Mouse (Mus musculus): ENCODE measurements around the gene Olfr569. TPM values are rescaled to one million over a fixed set of nuclear protein-coding genes. Genes with fewer than 3 reads are reported as not detected.

Olfr569 gene
- polyA plus RNA-seq (2012; rRNA removed) = not detected in 2 replicates

DNA sequence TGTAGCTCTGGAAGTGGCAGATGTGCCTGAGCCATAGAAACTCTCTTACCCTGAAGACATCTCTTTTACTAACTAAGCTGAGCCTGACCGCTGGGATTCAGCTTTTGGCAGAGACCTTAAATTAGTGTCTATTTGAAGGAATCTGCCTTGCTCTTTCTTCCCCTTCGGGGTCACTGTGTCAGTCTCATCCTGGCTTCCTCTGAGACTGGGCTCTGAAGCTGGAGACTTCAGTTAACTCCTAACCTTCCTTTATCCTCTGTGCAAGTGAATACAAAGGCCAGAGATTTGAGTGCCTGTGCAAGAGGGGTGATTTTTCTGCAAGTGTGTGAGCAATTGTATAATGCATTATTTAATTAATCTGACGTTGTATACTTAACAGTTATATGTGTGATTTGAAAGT lies at the start of gene Olfr569:
Gene Olfr569 (minus strand): TSS at position 101 of the 400 bp plus-strand sequence.
- DNase-seq = no peak
- TF ChIP-seq CTCF (IDR thresholded peaks at IDR 0.05; ENCODE audit: insufficient read depth, low read length) (no peak), POLR2A (IDR thresholded peaks at IDR 0.05; ENCODE audit: borderline replicate concordance, extremely low read depth, low read depth, low read length) (no peak)
- 61% methylated on average over 3 of the region's 3 CpGs for WGBS
- H3K4me1 ChIP-seq (ENCODE audit: control insufficient read depth, insufficient read depth, low read length) = no peaks in the 10 kb centered on the region
- no peak within 1 kb of the TSS for H3K4me3 ChIP-seq (replicated peaks; ENCODE audit: extremely low read depth, low read depth, low read length)

DNA sequence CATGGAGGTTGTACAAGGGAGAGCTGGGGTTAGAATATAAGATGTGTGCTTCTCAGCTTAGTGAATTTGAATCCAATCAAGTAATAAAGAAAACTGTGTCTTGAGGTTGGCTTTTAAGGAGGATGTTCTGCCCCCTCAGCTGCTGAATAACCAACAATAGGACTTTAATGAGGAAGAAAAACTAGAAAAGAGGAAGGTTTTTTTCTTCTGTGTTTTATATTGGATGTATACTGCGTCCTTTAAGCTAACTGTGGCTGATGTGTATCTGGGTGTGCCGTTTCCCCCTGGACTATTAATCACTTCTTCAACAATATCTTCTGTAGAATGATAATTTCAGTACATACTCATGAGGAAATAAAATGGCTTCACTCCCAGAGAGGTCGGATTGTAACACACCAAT lies 36.4 kb upstream of the Olfr569 start:
- no peaks in the 10 kb centered on the region for H3K4me1 ChIP-seq (ENCODE audit: control insufficient read depth, insufficient read depth, low read length)
- no peak overlapping the region for H3K4me3 ChIP-seq (replicated peaks; ENCODE audit: extremely low read depth, low read depth, low read length)
- TF ChIP-seq POLR2A (IDR thresholded peaks at IDR 0.05; ENCODE audit: borderline replicate concordance, extremely low read depth, low read depth, low read length) = no peak
- TF ChIP-seq CTCF (IDR thresholded peaks at IDR 0.05; ENCODE audit: insufficient read depth, low read length) = no peak
- WGBS = 47% methylated on average over 3 of the region's 3 CpGs
- no peak for DNase-seq

DNA sequence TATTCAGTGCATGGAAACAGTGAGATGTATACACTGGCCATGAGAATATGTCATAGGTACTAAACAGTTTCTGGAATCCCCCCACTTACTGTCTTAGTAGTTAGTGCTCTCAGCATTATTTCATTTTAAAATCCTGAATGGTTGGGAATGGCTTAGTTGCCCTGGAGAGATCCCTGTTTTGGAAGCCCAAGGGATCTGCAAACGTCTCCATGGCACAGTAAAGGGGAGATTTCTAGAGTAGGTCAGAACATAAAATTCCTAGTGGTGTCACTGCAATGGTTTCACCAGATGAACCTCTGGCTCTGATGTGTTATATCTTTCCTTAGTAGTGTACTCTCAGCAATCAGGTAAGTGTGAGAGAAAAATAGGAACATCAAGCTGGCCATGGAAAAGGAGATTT lies 33.4 kb upstream of the Olfr569 start, which contains the start of gene Olfr572:
Gene Olfr572 (plus strand): TSS at position 301 of the 400 bp plus-strand sequence.
- no peak for DNase-seq
- 56% methylated on average over 1 of the region's 1 CpGs for WGBS
- TF ChIP-seq CTCF (IDR thresholded peaks at IDR 0.05; ENCODE audit: insufficient read depth, low read length) (no peak), POLR2A (IDR thresholded peaks at IDR 0.05; ENCODE audit: borderline replicate concordance, extremely low read depth, low read depth, low read length) (no peak)
- H3K4me3 ChIP-seq (replicated peaks; ENCODE audit: extremely low read depth, low read depth, low read length) = no peak within 1 kb of the TSS
- no peaks in the 10 kb centered on the region for H3K4me1 ChIP-seq (ENCODE audit: control insufficient read depth, insufficient read depth, low read length)

- TF ChIP-seq POLR2A (IDR thresholded peaks at IDR 0.05; ENCODE audit: borderline replicate concordance, extremely low read depth, low read depth, low read length) (no peak), CTCF (IDR thresholded peaks at IDR 0.05; ENCODE audit: insufficient read depth, low read length) (no peak)
- no peak for DNase-seq
- Histone ChIP-seq H3K4me3 (replicated peaks; ENCODE audit: extremely low read depth, low read depth, low read length) (no peak overlapping the region), H3K4me1 (ENCODE audit: control insufficient read depth, insufficient read depth, low read length) (no peaks in the 10 kb centered on the region)
- WGBS = 5% methylated on average over 1 of the region's 1 CpGs
These were observed 28.9 kb upstream of the Olfr569 start for GRCm38 (mm10) chr7:102919632-102920031.

GRCm38 (mm10) chr7:102917032-102917875 lies 26.6 kb upstream of the Olfr569 start, which contains the start of gene Olfr571:
Gene Olfr571 (minus strand): TSS chr7:102917536.
- WGBS = 52% methylated on average over 4 of the region's 4 CpGs

GRCm38 (mm10) chr7:102916405-102916804 lies 25.7 kb upstream of the Olfr569 start:
- Histone ChIP-seq H3K4me1 (ENCODE audit: control insufficient read depth, insufficient read depth, low read length) (no peaks in the 10 kb centered on the region), H3K4me3 (replicated peaks; ENCODE audit: extremely low read depth, low read depth, low read length) (no peak overlapping the region)
- DNase-seq = no peak
- TF ChIP-seq CTCF (IDR thresholded peaks at IDR 0.05; ENCODE audit: insufficient read depth, low read length) = no peak
- no peak for TF ChIP-seq POLR2A (IDR thresholded peaks at IDR 0.05; ENCODE audit: borderline replicate concordance, extremely low read depth, low read depth, low read length)
- 51% methylated on average over 5 of the region's 5 CpGs for WGBS

More at GRCm38 (mm10) chr7:102917032-102917875, 26.6 kb upstream of the Olfr569 start, which contains the start of gene Olfr571:
- no peak within 1 kb of the TSS for H3K4me3 ChIP-seq (replicated peaks; ENCODE audit: extremely low read depth, low read depth, low read length)
- TF ChIP-seq CTCF (IDR thresholded peaks at IDR 0.05; ENCODE audit: insufficient read depth, low read length) (no peak), POLR2A (IDR thresholded peaks at IDR 0.05; ENCODE audit: borderline replicate concordance, extremely low read depth, low read depth, low read length) (no peak)
- H3K4me1 ChIP-seq (ENCODE audit: control insufficient read depth, insufficient read depth, low read length) = no peaks in the 10 kb centered on the region
- no peak for DNase-seq

DNA sequence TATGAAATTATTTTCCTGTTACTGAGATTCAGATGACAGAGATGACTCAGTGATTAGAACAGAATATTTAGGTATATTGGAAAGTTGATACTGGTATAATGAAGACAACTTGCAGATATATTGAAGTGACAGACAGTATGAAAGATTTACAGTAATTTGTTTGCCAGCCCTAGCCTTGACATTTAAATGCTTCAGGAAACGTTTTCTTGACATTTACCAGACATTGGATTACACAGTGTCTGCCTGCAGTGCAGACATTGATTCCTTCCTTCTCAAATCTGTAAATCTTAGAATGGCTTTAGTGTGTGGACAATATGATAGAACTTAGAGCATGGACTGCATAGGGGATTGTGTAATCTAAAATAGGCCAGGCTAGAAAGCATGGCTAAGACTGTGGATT lies 24.6 kb upstream of the Olfr569 start:
- Histone ChIP-seq H3K4me1 (ENCODE audit: control insufficient read depth, insufficient read depth, low read length) (no peaks in the 10 kb centered on the region), H3K4me3 (replicated peaks; ENCODE audit: extremely low read depth, low read depth, low read length) (no peak overlapping the region)
- TF ChIP-seq CTCF (IDR thresholded peaks at IDR 0.05; ENCODE audit: insufficient read depth, low read length) (no peak), POLR2A (IDR thresholded peaks at IDR 0.05; ENCODE audit: borderline replicate concordance, extremely low read depth, low read depth, low read length) (no peak)
- no peak for DNase-seq
- WGBS = 22% methylated on average over 1 of the region's 1 CpGs

- Histone ChIP-seq H3K4me3 (replicated peaks; ENCODE audit: extremely low read depth, low read depth, low read length) (no peak within 1 kb of the TSS), H3K4me1 (ENCODE audit: control insufficient read depth, insufficient read depth, low read length) (no peaks in the 10 kb centered on the region)
- no peak for TF ChIP-seq POLR2A (IDR thresholded peaks at IDR 0.05; ENCODE audit: borderline replicate concordance, extremely low read depth, low read depth, low read length)
- DNase-seq = no peak
These were observed 13.9 kb downstream of the Olfr569 start, which contains the start of gene Olfr568 for GRCm38 (mm10) chr7:102876822-102877221. Gene Olfr568 (plus strand): TSS chr7:102877122.

DNA sequence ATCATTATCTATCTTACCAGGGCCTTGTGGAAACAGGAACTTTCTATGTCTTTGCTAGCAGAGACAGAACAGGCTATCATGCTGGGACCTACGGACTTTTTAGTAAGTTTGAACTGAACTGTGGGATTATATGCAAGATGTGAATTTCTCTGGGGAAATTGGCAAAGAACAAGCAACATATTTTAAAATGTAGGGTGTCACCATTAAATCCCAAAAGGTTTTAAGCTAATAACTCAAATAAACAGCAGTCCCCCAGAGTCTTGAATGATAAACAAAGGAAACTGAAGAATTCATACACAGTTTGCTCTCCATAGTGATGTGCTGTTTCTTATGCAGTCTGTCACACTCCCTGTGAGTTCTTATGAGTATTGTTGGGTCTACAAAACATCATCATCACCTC lies 32.0 kb downstream of the Olfr569 start, which contains the start of gene Olfr566:
Gene Olfr566 (minus strand): TSS at position 101 of the 400 bp plus-strand sequence.
- Histone ChIP-seq H3K4me3 (replicated peaks; ENCODE audit: extremely low read depth, low read depth, low read length) (no peak within 1 kb of the TSS), H3K4me1 (ENCODE audit: control insufficient read depth, insufficient read depth, low read length) (no peaks in the 10 kb centered on the region)
- no peak for DNase-seq
- 77% methylated on average over 1 of the region's 1 CpGs for WGBS
- no peak for TF ChIP-seq POLR2A (IDR thresholded peaks at IDR 0.05; ENCODE audit: borderline replicate concordance, extremely low read depth, low read depth, low read length)

GRCm38 (mm10) chr7:102855807-102856206 lies 34.9 kb downstream of the Olfr569 start:
- H3K4me3 ChIP-seq (replicated peaks; ENCODE audit: extremely low read depth, low read depth, low read length) = no peak overlapping the region
- no peak for DNase-seq
- TF ChIP-seq POLR2A (IDR thresholded peaks at IDR 0.05; ENCODE audit: borderline replicate concordance, extremely low read depth, low read depth, low read length) (no peak), CTCF (IDR thresholded peaks at IDR 0.05; ENCODE audit: insufficient read depth, low read length) (no peak)

More at GRCm38 (mm10) chr7:102855807-102856206, 34.9 kb downstream of the Olfr569 start:
- H3K4me1 ChIP-seq (ENCODE audit: control insufficient read depth, insufficient read depth, low read length) = no peaks in the 10 kb centered on the region

Other genes starting within 250 kb of the Olfr569 start
- gene Olfr555, start 232.1 kb downstream of the Olfr569 start, polyA plus RNA-seq (2012; rRNA removed) = not detected in 2 replicates
- 0.12 and 0.19 TPM in 2 replicates for gene Olfr556, start 226.0 kb downstream of the Olfr569 start, polyA plus RNA-seq (2012; rRNA removed)
- 16.7 and 23.7 TPM in 2 replicates for gene Trim68, start 203.6 kb downstream of the Olfr569 start, polyA plus RNA-seq (2012; rRNA removed)
- 0.26 TPM in 1 of 2 replicates, not detected in the other for gene Olfr557, start 195.0 kb downstream of the Olfr569 start, polyA plus RNA-seq (2012; rRNA removed)
- gene Olfr558, start 188.7 kb downstream of the Olfr569 start, polyA plus RNA-seq (2012; rRNA removed) = 0.17 and 0.37 TPM in 2 replicates
- gene Olfr33, start 171.8 kb downstream of the Olfr569 start, polyA plus RNA-seq (2012; rRNA removed) = not detected in 2 replicates
- not detected in 2 replicates for gene Olfr559, start 163.4 kb downstream of the Olfr569 start, polyA plus RNA-seq (2012; rRNA removed)
- gene Olfr560, start 131.5 kb downstream of the Olfr569 start, polyA plus RNA-seq (2012; rRNA removed) = not detected in 2 replicates
- 0.53 and 1.7 TPM in 2 replicates for gene Olfr78, start 131.4 kb downstream of the Olfr569 start, polyA plus RNA-seq (2012; rRNA removed)
- gene Olfr561, start 119.7 kb downstream of the Olfr569 start, polyA plus RNA-seq (2012; rRNA removed) = 0.10 TPM in 1 of 2 replicates, not detected in the other
- not detected in 2 replicates for gene Olfr564, start 87.4 kb downstream of the Olfr569 start, polyA plus RNA-seq (2012; rRNA removed)
- not detected in 2 replicates for gene Olfr566, start 32.1 kb downstream of the Olfr569 start, polyA plus RNA-seq (2012; rRNA removed)
- gene Olfr568, start 13.8 kb downstream of the Olfr569 start, polyA plus RNA-seq (2012; rRNA removed) = not detected in 2 replicates
- gene Olfr570, start 3.7 kb upstream of the Olfr569 start, polyA plus RNA-seq (2012; rRNA removed) = not detected in 2 replicates
- gene Olfr571, start 26.7 kb upstream of the Olfr569 start, polyA plus RNA-seq (2012; rRNA removed) = not detected in 2 replicates
- not detected in 2 replicates for gene Olfr572, start 33.5 kb upstream of the Olfr569 start, polyA plus RNA-seq (2012; rRNA removed)
- gene Olfr573-ps1, start 51.7 kb upstream of the Olfr569 start, polyA plus RNA-seq (2012; rRNA removed) = not detected in 2 replicates
- gene Olfr574, start 57.6 kb upstream of the Olfr569 start, polyA plus RNA-seq (2012; rRNA removed) = not detected in 2 replicates
- not detected in 2 replicates for gene Olfr575, start 67.9 kb upstream of the Olfr569 start, polyA plus RNA-seq (2012; rRNA removed)
- gene Olfr576, start 71.8 kb upstream of the Olfr569 start, polyA plus RNA-seq (2012; rRNA removed) = not detected in 2 replicates
- not detected in 2 replicates for gene Olfr577, start 85.1 kb upstream of the Olfr569 start, polyA plus RNA-seq (2012; rRNA removed)
- gene Olfr578, start 98.4 kb upstream of the Olfr569 start, polyA plus RNA-seq (2012; rRNA removed) = not detected in 2 replicates
- gene Olfr582, start 147.1 kb upstream of the Olfr569 start, polyA plus RNA-seq (2012; rRNA removed) = not detected in 2 replicates
- gene Olfr583, start 160.4 kb upstream of the Olfr569 start, polyA plus RNA-seq (2012; rRNA removed) = not detected in 2 replicates
- gene Olfr584, start 191.0 kb upstream of the Olfr569 start, polyA plus RNA-seq (2012; rRNA removed) = not detected in 2 replicates
- not detected in 2 replicates for gene Olfr585, start 206.8 kb upstream of the Olfr569 start, polyA plus RNA-seq (2012; rRNA removed)
- not detected in 2 replicates for gene Olfr586, start 234.8 kb upstream of the Olfr569 start, polyA plus RNA-seq (2012; rRNA removed)
- not detected in 2 replicates for gene Olfr588-ps1, start 250.0 kb upstream of the Olfr569 start, polyA plus RNA-seq (2012; rRNA removed)

All from lung, adult 2 months (tissue).